Mouse (Mus musculus) lung, adult 2 months (tissue): Measurements from ENCODE around the gene Gm3839.

ENCODE experiments used
- CTCF ChIP-seq: fragments of 200-500 bp; IDR thresholded peaks from 2 replicates; pipeline ENCODE4 v1.5.1; 2011; ENCODE audit warnings: mild to moderate bottlenecking, low read length, control low read depth; ENCODE audit not compliant: insufficient read depth
- POLR2A ChIP-seq: fragments of 200-500 bp; IDR thresholded peaks from 2 replicates; pipeline ENCODE4 v1.6.1; 2011; ENCODE audit warnings: low read depth, mild to moderate bottlenecking, control low read depth, low read length, borderline replicate concordance; ENCODE audit errors: extremely low read depth

- TF ChIP-seq CTCF (no peak), POLR2A (no peak)
Observed at GRCm38 (mm10) chr14:11307079-11307478, 49.4 kb downstream of the Gm3839 start.
